Mouse (Mus musculus) embryonic facial prominence, embryonic 15.5 days (tissue): Measurements from ENCODE around the gene Syne2. TPM values are rescaled to one million over a fixed set of nuclear protein-coding genes. Genes with fewer than 3 reads are reported as not detected.

Source experiments
- ATAC-seq: fragments of 200-750 bp; cut with Nextera tagmentation; 2 replicates; pipeline ENCODE4 v1.8.0; 2017; ENCODE audit warnings: low read depth, moderate TSS enrichment; ENCODE audit not compliant: insufficient number of reproducible peaks, low FRiP score, low TSS enrichment
- H3K27ac ChIP-seq: fragments of 300-500 bp; sonication (generic); replicated peaks from 2 replicates; pipeline ENCODE4 v1.5.1; 2015; ENCODE audit warnings: mild to moderate bottlenecking, inconsistent platforms
- H3K27me3 ChIP-seq: fragments of 300-500 bp; sonication (generic); 2 replicates; pipeline ENCODE4 v1.6.1; 2015; ENCODE audit warnings: inconsistent platforms
- H3K36me3 ChIP-seq: fragments of 300-500 bp; sonication (generic); 2 replicates; pipeline ENCODE4 v1.6.1; 2015; ENCODE audit warnings: mild to moderate bottlenecking, inconsistent platforms
- H3K4me1 ChIP-seq: fragments of 300-500 bp; sonication (generic); 2 replicates; pipeline ENCODE4 v1.6.1; 2015; ENCODE audit warnings: inconsistent platforms
- H3K4me2 ChIP-seq: fragments of 300-500 bp; sonication (generic); replicated peaks from 2 replicates; pipeline ENCODE4 v1.6.1; 2015; ENCODE audit warnings: mild to moderate bottlenecking, inconsistent platforms
- H3K4me3 ChIP-seq: fragments of 300-500 bp; sonication (generic); replicated peaks from 2 replicates; pipeline ENCODE4 v1.5.1; 2015; ENCODE audit warnings: mild to moderate bottlenecking, inconsistent platforms
- H3K9ac ChIP-seq: fragments of 300-500 bp; sonication (generic); 2 replicates; pipeline ENCODE4 v1.6.1; 2015; ENCODE audit warnings: inconsistent platforms
- H3K9me3 ChIP-seq: fragments of 300-500 bp; sonication (generic); replicated peaks from 2 replicates; pipeline ENCODE4 v1.6.1; 2016; ENCODE audit warnings: inconsistent platforms
- WGBS: fragments of 180-500 bp; shearing (Covaris S2); methylation state at CpG from one replicate; pipeline ENCODE4 v1.1.7; 2015; 5-methylcytosine and 5-hydroxymethylcytosine counted together
- polyA plus RNA-seq: library from polyadenylated mRNA; unstranded; fragments of >200 nt; fragmentation: Nextera tagmentation; extraction: Ambion mirVana; gene quantifications from 2 replicates; pipeline ENCODE4 v1.2.1, GENCODE M21; 2015

Syne2 gene
- polyA plus RNA-seq, 1 experiment from 2014 or later = 40.8 TPM

DNA sequence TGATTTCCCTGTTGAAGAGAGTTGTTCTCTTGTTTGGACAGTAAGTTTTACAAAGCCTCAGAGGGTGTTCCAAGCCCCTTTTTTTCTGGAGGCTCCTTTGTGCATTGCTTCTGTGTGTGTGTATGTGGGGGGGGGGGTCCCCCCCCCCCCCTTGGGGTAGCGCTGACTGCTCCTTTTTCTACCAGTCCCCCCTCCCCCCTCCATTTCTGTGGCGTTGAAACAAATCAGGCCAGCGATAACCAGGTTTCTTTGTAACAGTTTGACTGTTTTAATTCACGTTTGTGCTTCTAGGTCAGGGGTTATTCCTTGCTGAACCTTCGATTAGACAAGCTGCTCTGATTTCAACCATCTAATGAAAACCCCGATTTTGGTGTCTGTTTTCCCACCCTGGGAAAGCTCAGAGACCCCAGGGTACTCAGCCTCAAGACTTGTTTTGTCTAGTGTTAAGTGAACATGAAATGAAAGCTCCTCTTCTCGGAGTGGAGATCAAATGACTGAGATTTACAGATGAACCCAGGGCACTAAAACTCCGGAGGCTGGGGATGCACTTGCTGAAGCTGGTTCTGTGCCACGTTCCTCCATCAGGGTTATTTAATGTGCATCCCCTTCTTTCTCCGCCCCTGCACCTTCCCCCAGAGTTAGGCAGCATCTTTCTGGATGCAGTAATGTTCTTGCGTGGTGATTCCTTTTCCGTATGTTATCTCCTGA is 56.5 kb downstream of the Syne2 start:
- Histone ChIP-seq H3K9ac (no peak overlapping the region), H3K27ac (no peak overlapping the region), H3K4me3 (no peak overlapping the region), H3K27me3 (no peaks in the 10 kb centered on the region), H3K36me3 (no peaks in the 10 kb centered on the region), H3K4me2 (no peak overlapping the region; the same call in 1 of the 2 replicates), H3K4me1 (peaks cover 16% of the 10 kb centered on the region), H3K9me3 (no peaks in the 10 kb centered on the region)
- ATAC-seq = no peak
- 21% methylated on average over 12 of the region's 12 CpGs for WGBS

- Histone ChIP-seq H3K27ac (no peak overlapping the region), H3K36me3 (no peaks in the 10 kb centered on the region), H3K4me1 (peaks cover under 1% of the 10 kb centered on the region), H3K9ac (no peak overlapping the region), H3K4me2 (no peak overlapping the region), H3K4me3 (no peak overlapping the region), H3K27me3 (no peaks in the 10 kb centered on the region), H3K9me3 (no peaks in the 10 kb centered on the region)
- ATAC-seq = no peak
- WGBS = 73% methylated on average over 12 of the region's 12 CpGs
Observed at GRCm38 (mm10) chr12:75879636-75880317, 61.8 kb downstream of the Syne2 start.

GRCm38 (mm10) chr12:75881554-75881953 is 63.6 kb downstream of the Syne2 start:
- H3K4me1 ChIP-seq = no peaks in the 10 kb centered on the region
- no peak overlapping the region for H3K9ac ChIP-seq
- H3K27ac ChIP-seq = no peak overlapping the region
- ATAC-seq = no peak
- no peak overlapping the region for H3K4me3 ChIP-seq
- 53% methylated on average over 4 of the region's 4 CpGs for WGBS
- H3K9me3 ChIP-seq = no peaks in the 10 kb centered on the region
- H3K4me2 ChIP-seq = no peak overlapping the region
- H3K36me3 ChIP-seq = no peaks in the 10 kb centered on the region
- H3K27me3 ChIP-seq = no peaks in the 10 kb centered on the region

DNA sequence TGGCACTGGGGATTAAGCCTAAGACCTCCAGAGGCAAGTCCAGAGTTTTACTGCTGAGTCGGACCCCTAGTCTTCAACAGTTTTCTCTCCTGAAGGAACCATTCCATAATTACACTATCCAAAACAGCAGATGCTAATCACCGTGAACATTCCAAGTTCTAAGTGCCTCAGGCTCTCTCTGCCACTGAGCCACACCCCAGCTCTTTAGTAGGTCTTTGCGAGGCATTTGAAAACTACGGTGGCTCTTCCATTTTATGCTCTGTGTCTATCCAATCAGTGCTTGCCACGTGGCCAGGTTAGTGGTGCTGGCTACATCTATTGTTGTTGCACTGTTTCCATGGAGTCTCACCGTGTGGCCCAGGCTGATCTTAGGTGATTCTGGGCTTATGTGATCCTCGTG is 68.2 kb downstream of the Syne2 start:
- 49% methylated on average over 7 of the region's 7 CpGs for WGBS
- ATAC-seq = no peak
- Histone ChIP-seq H3K27me3 (no peaks in the 10 kb centered on the region), H3K4me1 (no peaks in the 10 kb centered on the region), H3K9me3 (no peaks in the 10 kb centered on the region), H3K27ac (no peak overlapping the region), H3K9ac (no peak overlapping the region), H3K36me3 (peaks cover 9% of the 10 kb centered on the region), H3K4me3 (no peak overlapping the region), H3K4me2 (no peak overlapping the region)

GRCm38 (mm10) chr12:75886946-75887345 is 69.0 kb downstream of the Syne2 start:
- Histone ChIP-seq H3K27me3 (no peaks in the 10 kb centered on the region), H3K27ac (no peak overlapping the region), H3K9ac (no peak overlapping the region), H3K36me3 (peaks cover 11% of the 10 kb centered on the region), H3K4me3 (no peak overlapping the region), H3K4me1 (no peaks in the 10 kb centered on the region), H3K9me3 (no peaks in the 10 kb centered on the region), H3K4me2 (no peak overlapping the region)
- ATAC-seq = no peak
- WGBS = 90% methylated on average over 2 of the region's 2 CpGs

DNA sequence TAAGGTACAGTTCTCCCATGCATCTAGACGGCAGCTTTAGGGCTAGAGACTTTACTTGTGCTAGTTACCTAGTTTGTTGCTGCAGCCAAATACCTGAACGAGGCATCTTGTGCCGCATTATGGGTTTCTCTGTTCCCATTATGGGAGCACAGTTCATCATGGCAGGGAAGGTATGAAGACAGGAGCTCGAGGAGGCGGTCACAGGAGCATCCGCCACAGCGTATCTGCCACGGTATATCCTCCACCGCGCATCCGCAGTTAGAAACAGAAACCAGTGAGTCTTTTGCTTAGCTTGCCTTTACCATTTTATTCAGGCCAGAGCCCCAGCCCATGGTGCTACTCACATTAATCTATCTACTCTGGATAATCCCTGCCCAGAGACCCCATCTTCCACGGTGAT is 70.8 kb downstream of the Syne2 start:
- H3K4me1 ChIP-seq = no peaks in the 10 kb centered on the region
- 93% methylated on average over 12 of the region's 12 CpGs for WGBS
- H3K9ac ChIP-seq = no peak overlapping the region
- no peak for ATAC-seq
- H3K27me3 ChIP-seq = no peaks in the 10 kb centered on the region
- no peak overlapping the region for H3K4me3 ChIP-seq
- H3K36me3 ChIP-seq = peaks cover 11% of the 10 kb centered on the region
- no peak overlapping the region for H3K4me2 ChIP-seq
- H3K27ac ChIP-seq = no peak overlapping the region
- H3K9me3 ChIP-seq = no peaks in the 10 kb centered on the region

DNA sequence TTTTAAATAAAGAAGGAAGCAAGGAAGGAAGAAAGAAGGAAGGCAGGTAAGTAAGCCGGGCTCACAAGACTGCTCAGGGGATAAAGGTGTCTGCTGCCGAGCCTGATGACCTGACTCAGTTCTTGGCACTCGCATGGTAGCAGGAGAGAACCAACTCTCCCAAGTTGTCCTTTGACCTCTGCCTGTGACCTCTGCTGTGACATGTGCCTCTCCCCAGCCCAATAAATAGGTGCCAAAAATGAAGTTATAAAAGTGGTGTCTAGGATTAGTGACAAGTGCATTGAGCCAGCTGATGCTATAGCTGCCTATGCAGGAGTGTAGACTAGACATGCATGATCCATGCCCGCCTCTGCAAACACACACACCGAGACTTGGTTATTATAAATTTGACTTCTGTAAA is 73.3 kb downstream of the Syne2 start:
- H3K4me3 ChIP-seq = no peak overlapping the region
- no peaks in the 10 kb centered on the region for H3K9me3 ChIP-seq
- no peak overlapping the region for H3K9ac ChIP-seq
- H3K4me1 ChIP-seq = no peaks in the 10 kb centered on the region
- WGBS = 92% methylated on average over 5 of the region's 5 CpGs
- no peak overlapping the region for H3K27ac ChIP-seq
- H3K27me3 ChIP-seq = no peaks in the 10 kb centered on the region
- H3K4me2 ChIP-seq = no peak overlapping the region
- ATAC-seq = no peak
- peaks cover 11% of the 10 kb centered on the region for H3K36me3 ChIP-seq

GRCm38 (mm10) chr12:75893392-75893791 is 75.5 kb downstream of the Syne2 start:
- Histone ChIP-seq H3K4me1 (no peaks in the 10 kb centered on the region), H3K27ac (no peak overlapping the region), H3K4me2 (no peak overlapping the region), H3K9me3 (no peaks in the 10 kb centered on the region), H3K9ac (no peak overlapping the region), H3K36me3 (peaks cover 14% of the 10 kb centered on the region), H3K4me3 (no peak overlapping the region), H3K27me3 (no peaks in the 10 kb centered on the region)
- no peak for ATAC-seq
- WGBS = 75% methylated on average over 5 of the region's 5 CpGs

DNA sequence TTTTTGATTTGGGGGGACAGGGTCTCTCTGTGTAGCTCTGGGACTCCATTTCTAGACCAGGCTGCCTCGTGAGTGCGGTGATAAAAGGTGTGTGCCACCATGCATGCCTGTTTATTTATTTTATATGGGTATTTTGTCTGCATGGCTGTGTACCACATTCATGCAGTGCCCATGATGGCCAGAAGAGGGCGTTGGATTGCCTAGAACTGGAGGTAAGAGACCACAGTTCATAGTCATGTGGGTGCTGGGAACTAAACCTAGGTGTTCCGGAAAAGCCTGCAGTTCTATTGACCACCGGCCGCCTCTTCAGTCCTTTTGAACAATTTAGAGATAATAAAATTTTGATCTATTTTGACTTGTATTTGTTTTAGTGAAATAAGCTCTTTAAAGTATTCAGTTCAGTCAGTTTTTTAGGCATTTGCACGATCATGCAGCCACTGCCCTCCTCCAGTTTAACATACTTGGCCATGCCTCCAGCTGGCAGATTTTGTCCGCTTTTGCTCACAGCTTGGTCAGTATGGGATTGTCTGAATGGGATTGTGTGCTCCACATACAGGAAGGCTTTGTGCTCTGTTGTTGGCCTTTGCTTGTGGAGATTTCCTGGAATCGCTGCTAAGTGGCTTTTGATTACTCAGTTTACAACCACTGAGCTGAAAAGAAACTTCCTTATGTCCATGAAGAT is 76.5 kb downstream of the Syne2 start:
- Histone ChIP-seq H3K27me3 (no peaks in the 10 kb centered on the region), H3K36me3 (peaks cover 13% of the 10 kb centered on the region; the same call in 1 of the 2 replicates), H3K4me1 (no peaks in the 10 kb centered on the region), H3K4me2 (no peak overlapping the region), H3K9me3 (no peaks in the 10 kb centered on the region), H3K4me3 (no peak overlapping the region), H3K27ac (no peak overlapping the region), H3K9ac (no peak overlapping the region)
- 75% methylated on average over 9 of the region's 9 CpGs for WGBS
- ATAC-seq = no peak

DNA sequence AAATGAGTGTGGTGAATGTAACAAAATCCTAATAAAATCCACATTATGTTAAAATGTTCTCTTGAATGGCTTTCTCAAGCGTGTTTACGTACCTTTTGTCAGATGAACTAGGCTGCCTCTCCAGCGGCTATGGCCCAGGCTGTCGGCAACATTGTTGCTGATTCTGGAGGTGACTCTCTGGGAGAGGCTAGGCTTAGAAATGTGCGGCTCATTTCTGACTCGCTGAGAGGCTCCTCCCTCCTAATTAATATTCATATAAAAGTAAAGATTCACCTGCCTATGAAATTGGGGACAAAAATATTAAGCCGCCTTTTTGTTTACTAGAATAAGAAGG is 77.0 kb downstream of the Syne2 start:
- H3K4me3 ChIP-seq = no peak overlapping the region
- H3K4me2 ChIP-seq = no peak overlapping the region
- no peaks in the 10 kb centered on the region for H3K9me3 ChIP-seq
- 72% methylated on average over 7 of the region's 7 CpGs for WGBS
- no peak overlapping the region for H3K9ac ChIP-seq
- no peak for ATAC-seq
- no peaks in the 10 kb centered on the region for H3K27me3 ChIP-seq
- H3K27ac ChIP-seq = no peak overlapping the region
- peaks cover 13% of the 10 kb centered on the region; the same call in 1 of the 2 replicates for H3K36me3 ChIP-seq
- H3K4me1 ChIP-seq = no peaks in the 10 kb centered on the region

DNA sequence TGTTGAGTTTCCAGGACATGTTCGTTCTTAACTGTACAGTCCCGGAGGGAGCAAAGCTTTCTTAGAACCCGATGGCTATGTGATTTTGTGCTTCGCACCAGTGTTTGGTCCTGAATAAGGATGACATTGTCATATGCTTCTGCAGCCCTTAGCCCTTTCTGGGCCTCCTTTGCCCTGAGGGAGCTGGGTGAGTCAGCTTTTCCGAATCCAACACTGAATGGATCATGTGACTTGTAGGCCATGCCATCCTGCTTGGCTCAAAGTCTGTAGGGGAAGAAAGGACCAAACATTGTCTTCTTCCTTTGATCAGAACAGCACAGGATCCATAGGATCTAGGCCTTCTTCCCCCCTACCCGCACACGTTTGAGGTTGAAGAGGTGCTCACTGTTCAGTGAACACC is 79.9 kb downstream of the Syne2 start:
- Histone ChIP-seq H3K27ac (no peak overlapping the region), H3K9ac (no peak overlapping the region), H3K36me3 (peaks cover 13% of the 10 kb centered on the region; the same call in 1 of the 2 replicates), H3K27me3 (no peaks in the 10 kb centered on the region), H3K4me2 (no peak overlapping the region), H3K9me3 (no peaks in the 10 kb centered on the region), H3K4me1 (no peaks in the 10 kb centered on the region), H3K4me3 (no peak overlapping the region)
- 78% methylated on average over 7 of the region's 7 CpGs for WGBS
- ATAC-seq = no peak
